Mouse (Mus musculus) liver, embryonic 14.5 days (tissue): ENCODE results near the gene Mapk8ip1. TPM values are rescaled to one million over a fixed set of nuclear protein-coding genes. Genes with fewer than 3 reads are reported as not detected.

Experiments used
- ATAC-seq: fragments of 200-750 bp; cut with Nextera tagmentation; 2 replicates; pipeline ENCODE4 v1.8.0; 2017; ENCODE audit warnings: moderate number of reproducible peaks, mild to moderate bottlenecking, moderate library complexity; ENCODE audit not compliant: insufficient read depth
- DNase-seq, 3 experiments: peaks; one replicate each; pipeline ENCODE4 v3.0.0-alpha.2; 2012 to 2013; ENCODE audit warnings: low read depth in 3 of 3, low spot score in 3 of 3
- H3K27ac ChIP-seq: fragments of 300-500 bp; sonication (generic); 2 replicates; pipeline ENCODE4 v1.5.1; 2014; ENCODE audit warnings: moderate library complexity, mild to moderate bottlenecking, control low read depth, inconsistent platforms
- H3K27me3 ChIP-seq: fragments of 300-500 bp; sonication (generic); 2 replicates; pipeline ENCODE4 v1.6.1; 2014; ENCODE audit warnings: mild to moderate bottlenecking, low read length, moderate library complexity; ENCODE audit not compliant: control insufficient read depth, insufficient read depth
- H3K36me3 ChIP-seq: fragments of 300-500 bp; sonication (generic); replicated peaks from 2 replicates; pipeline ENCODE4 v1.6.1; 2014; ENCODE audit warnings: low read depth; ENCODE audit not compliant: control insufficient read depth, insufficient read depth
- H3K4me1 ChIP-seq, 2 experiments: fragments of 200-500 bp in 1 of 2; fragments of 300-500 bp in 1 of 2; sonication (generic) in 1 of 2; replicated peaks; 2 replicates each; pipeline ENCODE4 v1.6.1; 2012 to 2014; ENCODE audit warnings: antibody characterized with exemption in 1 of 2, inconsistent platforms in 1 of 2, low read length in 1 of 2; ENCODE audit not compliant: control insufficient read depth in 2 of 2, insufficient read depth in 2 of 2
- H3K4me2 ChIP-seq: fragments of 300-500 bp; sonication (generic); 2 replicates; pipeline ENCODE4 v1.6.1; 2014; ENCODE audit warnings: low read depth, mild to moderate bottlenecking, control low read depth, moderate library complexity
- H3K4me3 ChIP-seq, 2 experiments: fragments of 200-500 bp in 1 of 2; fragments of 300-500 bp in 1 of 2; sonication (generic) in 1 of 2; 2 replicates each; pipeline ENCODE4 v1.5.1; 2012 to 2014; ENCODE audit warnings: low read depth in 2 of 2, low read length in 2 of 2, mild to moderate bottlenecking in 2 of 2, control low read depth in 1 of 2, inconsistent platforms in 1 of 2, moderate library complexity in 1 of 2; ENCODE audit not compliant: insufficient read depth in 1 of 2
- H3K9ac ChIP-seq: fragments of 300-500 bp; sonication (generic); replicated peaks from 2 replicates; pipeline ENCODE4 v1.6.1; 2014; ENCODE audit warnings: mild to moderate bottlenecking, control low read depth, moderate library complexity
- H3K9me3 ChIP-seq: fragments of 300-500 bp; sonication (generic); 2 replicates; pipeline ENCODE4 v1.6.1; 2016; ENCODE audit warnings: low read length, mixed read lengths; ENCODE audit not compliant: control insufficient read depth
- CTCF ChIP-seq: IDR thresholded peaks from 2 replicates; pipeline ENCODE4 v1.5.1; 2016; ENCODE audit warnings: antibody characterized with exemption, low read depth, control low read depth
- EP300 ChIP-seq: IDR thresholded peaks from 2 replicates; pipeline ENCODE4 v1.6.1; 2016; ENCODE audit warnings: antibody characterized with exemption, low read depth
- WGBS: fragments of 180-500 bp; shearing (Covaris S2); extraction: QIAGEN DNeasy Blood & Tissue Kit; methylation state at CpG from one replicate; pipeline ENCODE4 v1.1.7; 2014; ENCODE audit not compliant: insufficient replicate concordance; 5-methylcytosine and 5-hydroxymethylcytosine counted together
- polyA plus RNA-seq, 2 experiments: library from polyadenylated mRNA; depleted of rRNA in 1 of 2; stranded (reverse) in 1 of 2; unstranded in 1 of 2; fragments of >200 nt; fragmentation: Nextera tagmentation in 1 of 2; extraction: Ambion mirVana in 1 of 2; gene quantifications; 2 replicates each; pipeline versions ENCODE4 v1.2.1 to v1.2.3; 2012 to 2014

Mapk8ip1 gene
- polyA plus RNA-seq, 2 experiments: 0.62 to 1.2 TPM

DNA sequence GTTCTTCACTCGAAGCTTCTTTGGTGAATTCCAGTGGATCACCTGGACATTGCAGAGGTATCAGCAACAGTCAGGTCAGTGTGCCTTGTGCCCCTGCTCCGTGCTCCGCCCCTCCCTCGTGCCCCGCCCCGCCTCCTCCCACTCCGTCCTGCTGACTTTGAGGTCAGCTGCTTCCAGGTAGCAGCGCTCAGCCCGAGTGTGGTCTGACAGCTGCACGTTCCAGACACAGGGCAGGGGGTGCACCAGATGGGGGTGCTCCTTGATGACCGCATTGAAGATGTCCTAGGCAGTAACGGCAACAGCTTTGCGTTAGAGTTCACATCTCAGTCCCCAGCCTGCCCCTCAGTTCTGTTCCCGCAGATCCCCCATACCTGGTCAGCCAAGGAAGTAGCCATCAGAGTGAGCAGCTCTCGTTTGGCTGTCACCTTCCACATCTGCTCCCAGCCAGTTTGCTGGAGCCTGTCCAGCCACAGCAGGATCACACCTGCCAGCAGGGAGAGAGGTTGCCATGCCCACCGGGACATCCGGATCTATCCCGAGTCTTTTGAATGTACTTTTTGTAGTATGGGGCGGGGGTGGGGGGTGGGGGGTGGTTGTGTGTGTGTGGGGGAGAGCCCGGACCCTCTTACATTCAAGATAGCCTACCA is 33.6 kb downstream of the Mapk8ip1 start:
- WGBS: 32% methylated on average over 20 of the region's 20 CpGs
- no peaks in the 10 kb centered on the region for H3K36me3 ChIP-seq
- ATAC-seq: no peak
- TF ChIP-seq CTCF: no peak
- TF ChIP-seq EP300: no peak
- DNase-seq: no peak
- no peak overlapping the region for H3K27ac ChIP-seq
- no peaks in the 10 kb centered on the region for H3K4me1 ChIP-seq
- no peak overlapping the region for H3K4me3 ChIP-seq
- peaks cover 34% of the 10 kb centered on the region for H3K27me3 ChIP-seq
- no peak overlapping the region for H3K9ac ChIP-seq
- H3K9me3 ChIP-seq: no peaks in the 10 kb centered on the region
- H3K4me2 ChIP-seq: no peak overlapping the region

- ATAC-seq (no peak), DNase-seq (no peak)
- WGBS: 77% methylated on average over 10 of the region's 10 CpGs
- Histone ChIP-seq H3K4me3 (no peak overlapping the region), H3K9ac (no peak overlapping the region), H3K27ac (no peak overlapping the region), H3K4me2 (no peak overlapping the region), H3K27me3 (peaks cover 15% of the 10 kb centered on the region), H3K9me3 (no peaks in the 10 kb centered on the region), H3K4me1 (0 out of 4 replicates have a peak, but pooled peaks cover 0 to under 1% of the 10 kb centered on the region in 2 experiments), H3K36me3 (no peaks in the 10 kb centered on the region)
- no peak for TF ChIP-seq CTCF
- TF ChIP-seq EP300: no peak
Observed at GRCm38 (mm10) chr2:92365568-92365967, 35.5 kb downstream of the Mapk8ip1 start.

DNA sequence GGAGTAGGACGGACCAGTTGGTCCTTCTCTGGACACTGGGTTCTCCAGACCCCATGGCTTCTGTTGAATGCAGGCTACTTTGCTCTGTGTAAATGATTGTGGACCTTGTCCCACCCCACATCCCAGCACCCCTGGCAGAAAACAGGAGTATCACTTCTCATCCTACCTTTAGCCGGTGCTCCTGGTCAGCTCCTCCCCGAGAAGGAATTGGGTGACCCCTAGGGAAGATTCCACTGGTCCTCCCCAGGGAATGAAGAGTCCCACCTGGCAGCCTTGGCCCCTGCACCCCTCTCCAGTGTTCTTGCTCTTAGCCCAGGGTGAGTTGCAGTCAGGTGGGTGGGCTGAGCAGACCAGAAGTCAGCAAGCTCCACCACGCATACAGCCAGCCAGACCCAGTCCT is 37.0 kb downstream of the Mapk8ip1 start:
- no peaks in the 10 kb centered on the region for H3K36me3 ChIP-seq
- 75% methylated on average over 4 of the region's 4 CpGs for WGBS
- H3K4me3 ChIP-seq: no peak overlapping the region
- H3K9ac ChIP-seq: no peak overlapping the region
- H3K4me1 ChIP-seq: 0 out of 4 replicates have a peak, but pooled peaks cover 0 to 2% of the 10 kb centered on the region in 2 experiments
- no peaks in the 10 kb centered on the region for H3K9me3 ChIP-seq
- H3K27ac ChIP-seq: no peak overlapping the region
- TF ChIP-seq EP300 (no peak), CTCF (no peak)
- ATAC-seq: no peak
- no peak for DNase-seq
- H3K27me3 ChIP-seq: peaks cover under 1% of the 10 kb centered on the region; the same call in 1 of the 2 replicates
- no peak overlapping the region for H3K4me2 ChIP-seq

DNA sequence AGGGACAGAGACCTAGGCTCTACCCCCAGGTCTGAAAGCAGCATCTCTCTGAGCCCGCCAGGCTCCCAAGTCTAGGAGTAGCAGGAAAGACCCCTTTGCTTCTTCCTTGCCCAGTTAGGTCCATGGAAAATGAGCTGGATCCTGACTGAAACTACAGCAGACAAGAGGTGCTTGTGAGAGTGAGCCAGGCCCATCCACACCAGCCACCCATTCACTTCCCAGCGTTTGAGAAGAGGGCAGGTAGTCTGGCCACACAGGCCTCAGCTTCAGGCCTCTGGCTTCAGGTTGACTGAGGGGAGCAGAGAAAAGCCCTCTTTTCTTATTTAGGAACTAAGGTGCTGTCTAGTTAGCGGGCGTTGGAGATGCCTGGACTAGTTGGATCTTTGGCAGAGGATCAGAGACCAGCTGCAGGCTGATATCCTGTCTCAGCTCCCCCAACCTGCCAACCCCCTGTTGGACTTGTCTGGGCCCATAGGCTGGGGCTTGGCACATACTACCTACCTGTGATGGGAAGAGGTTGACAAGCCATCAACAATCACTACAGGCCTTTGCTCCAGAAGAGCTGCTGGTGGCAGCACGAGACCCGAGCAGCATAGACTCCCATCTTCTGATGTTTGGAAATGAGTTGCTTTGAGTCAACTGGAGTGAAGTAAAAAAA is 38.4 kb downstream of the Mapk8ip1 start:
- Histone ChIP-seq H3K9me3 (no peaks in the 10 kb centered on the region), H3K36me3 (no peaks in the 10 kb centered on the region), H3K4me2 (no peak overlapping the region), H3K27ac (no peak overlapping the region), H3K27me3 (no peaks in the 10 kb centered on the region), H3K9ac (no peak overlapping the region), H3K4me1 (0 out of 4 replicates have a peak, but pooled peaks cover 0 to 2% of the 10 kb centered on the region in 2 experiments), H3K4me3 (no peak overlapping the region)
- ATAC-seq: no peak
- DNase-seq: no peak
- TF ChIP-seq CTCF (no peak), EP300 (no peak)
- 76% methylated on average over 6 of the region's 6 CpGs for WGBS

GRCm38 (mm10) chr2:92361795-92362194 is 39.3 kb downstream of the Mapk8ip1 start:
- 71% methylated on average over 8 of the region's 8 CpGs for WGBS
- no peak for DNase-seq
- Histone ChIP-seq H3K27me3 (no peaks in the 10 kb centered on the region), H3K27ac (no peak overlapping the region), H3K9me3 (no peaks in the 10 kb centered on the region), H3K4me1 (0 out of 4 replicates have a peak, but pooled peaks cover 0 to 2% of the 10 kb centered on the region in 2 experiments), H3K36me3 (no peaks in the 10 kb centered on the region), H3K4me2 (no peak overlapping the region), H3K4me3 (no peak overlapping the region), H3K9ac (no peak overlapping the region)
- TF ChIP-seq EP300 (no peak), CTCF (no peak)
- ATAC-seq: no peak
